ENCODE assay signal across 8 mouse cellular contexts in the genomic region with DNA sequence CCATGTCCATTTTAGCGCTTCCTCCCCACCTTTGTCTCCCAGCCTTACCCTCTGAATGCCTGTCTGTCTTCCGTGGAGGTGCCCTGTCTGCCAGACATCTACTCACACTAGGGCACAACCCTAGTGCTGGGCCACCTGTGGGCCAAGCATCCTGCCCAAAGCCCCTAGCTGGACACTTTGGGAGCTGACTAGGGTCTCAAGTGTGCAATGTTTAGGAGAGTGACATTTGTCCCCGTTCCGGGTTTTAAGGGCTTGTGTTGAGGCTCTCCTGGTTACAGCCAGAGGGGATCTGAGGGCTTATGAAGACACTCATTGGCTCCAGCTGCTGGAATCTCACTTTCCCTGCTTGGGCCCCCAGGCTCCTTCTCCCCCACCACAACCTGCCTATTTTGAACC. TPM values are rescaled to one million over a fixed set of nuclear protein-coding genes. Genes with fewer than 3 reads are reported as not detected.
A peak's percentile ranks its signal among the peaks of the same experiment; 100 is the strongest.
DNase-seq lines count a peak whose midpoint lies in the region; ATAC-seq lines count a peak whose summit lies in the region.

No protein-coding gene starts in this region.

- no peak overlapping the region for H3K4me3 ChIP-seq in liver, embryonic 11.5 days (ENCODE audit: low read depth, low read length)
- H3K4me3 ChIP-seq in forebrain, embryonic 11.5 days (ENCODE audit: low read depth, low read length), result peak overlapping the region; percentile 37
- H3K4me3 ChIP-seq in limb, embryonic 12.5 days (replicated peaks), result peak overlapping the region; percentile 43
- H3K4me3 ChIP-seq in neural tube, embryonic 15.5 days (replicated peaks), result no peak overlapping the region

- H3K9ac ChIP-seq in liver, embryonic 11.5 days (ENCODE audit: low read depth, low read length), result no peak overlapping the region
- peak overlapping the region; percentile 43; the same call in 1 of the 2 replicates for H3K9ac ChIP-seq in forebrain, embryonic 11.5 days (ENCODE audit: low read length)
- peak overlapping the region; percentile 65 for H3K9ac ChIP-seq in limb, embryonic 12.5 days (replicated peaks)
- H3K9ac ChIP-seq in neural tube, embryonic 15.5 days (replicated peaks), result no peak overlapping the region

- no peak for ATAC-seq in liver, embryonic 11.5 days (replicated peaks; ENCODE audit: low FRiP score)
- peak; percentile 10; the same call in 1 of the 2 replicates for ATAC-seq in forebrain, embryonic 11.5 days (replicated peaks; ENCODE audit: low FRiP score)
- ATAC-seq in limb, embryonic 12.5 days (ENCODE audit: insufficient number of reproducible peaks, insufficient read depth, low FRiP score, low TSS enrichment, low read depth), result peak; percentile 14; the same call in 1 of the 2 replicates
- ATAC-seq in neural tube, embryonic 15.5 days (ENCODE audit: low FRiP score), result no peak

- no peaks in the 10 kb centered on the region for H3K9me3 ChIP-seq in liver, embryonic 11.5 days (ENCODE audit: control insufficient read depth, low read length)
- no peaks in the 10 kb centered on the region for H3K9me3 ChIP-seq in forebrain, embryonic 11.5 days (ENCODE audit: control insufficient read depth, low read length)
- no peaks in the 10 kb centered on the region for H3K9me3 ChIP-seq in limb, embryonic 12.5 days
- no peaks in the 10 kb centered on the region for H3K9me3 ChIP-seq in neural tube, embryonic 15.5 days (replicated peaks)

- no peaks in the 10 kb centered on the region for H3K36me3 ChIP-seq in liver, embryonic 11.5 days (ENCODE audit: control insufficient read depth, insufficient read depth, low read length)
- H3K36me3 ChIP-seq in forebrain, embryonic 11.5 days (ENCODE audit: control insufficient read depth, insufficient read depth, low read length), result no peaks in the 10 kb centered on the region
- H3K36me3 ChIP-seq in limb, embryonic 12.5 days, result no peaks in the 10 kb centered on the region
- H3K36me3 ChIP-seq in neural tube, embryonic 15.5 days, result no peaks in the 10 kb centered on the region

- peaks cover 12% of the 10 kb centered on the region for H3K4me1 ChIP-seq in liver, embryonic 11.5 days (replicated peaks; ENCODE audit: control insufficient read depth, insufficient read depth, low read length)
- H3K4me1 ChIP-seq in forebrain, embryonic 11.5 days (replicated peaks; ENCODE audit: control insufficient read depth, insufficient read depth, low read length), result peaks cover 20% of the 10 kb centered on the region
- peaks cover 81% of the 10 kb centered on the region for H3K4me1 ChIP-seq in limb, embryonic 12.5 days (replicated peaks)
- peaks cover 45% of the 10 kb centered on the region for H3K4me1 ChIP-seq in neural tube, embryonic 15.5 days

- DNase-seq in liver, embryonic 11.5 days (ENCODE audit: low spot score), result no peak
- no peak for DNase-seq in liver
- DNase-seq in forebrain, embryonic 11.5 days (ENCODE audit: low spot score), result peak; percentile 59
- DNase-seq in cerebellum, adult 9-10 months, result no peak
- DNase-seq in cerebellum, postnatal 14 days, result no peak
- no peak for DNase-seq in urinary bladder, postnatal 36 days (ENCODE audit: low spot score in 2 of 2)

- WGBS in liver, embryonic 11.5 days, result 8% methylated on average over 4 of the region's 4 CpGs
- WGBS in forebrain, embryonic 11.5 days, result 0% methylated on average over 4 of the region's 4 CpGs
- WGBS in limb, embryonic 12.5 days, result 3% methylated on average over 4 of the region's 4 CpGs
- 4% methylated on average over 4 of the region's 4 CpGs for WGBS in neural tube, embryonic 15.5 days

- H3K27me3 ChIP-seq in liver, embryonic 11.5 days (replicated peaks; ENCODE audit: control insufficient read depth, insufficient read depth, low read length), result peaks cover 57% of the 10 kb centered on the region
- H3K27me3 ChIP-seq in forebrain, embryonic 11.5 days (ENCODE audit: control insufficient read depth, insufficient read depth, low read length), result peaks cover 35% of the 10 kb centered on the region
- no peaks in the 10 kb centered on the region for H3K27me3 ChIP-seq in limb, embryonic 12.5 days
- H3K27me3 ChIP-seq in neural tube, embryonic 15.5 days (replicated peaks), result peaks cover 46% of the 10 kb centered on the region

- no peak overlapping the region for H3K27ac ChIP-seq in liver, embryonic 11.5 days (ENCODE audit: low read depth, low read length)
- no peak overlapping the region for H3K27ac ChIP-seq in forebrain, embryonic 11.5 days (ENCODE audit: low read depth, low read length)
- peak overlapping the region; percentile 87 for H3K27ac ChIP-seq in limb, embryonic 12.5 days
- H3K27ac ChIP-seq in neural tube, embryonic 15.5 days (replicated peaks), result peak overlapping the region; percentile 54

- H3K4me2 ChIP-seq in liver, embryonic 11.5 days, result peak overlapping the region; percentile 89
- H3K4me2 ChIP-seq in forebrain, embryonic 11.5 days (ENCODE audit: low read depth, low read length, severe bottlenecking), result peak overlapping the region; percentile 72
- peak overlapping the region; percentile 89 for H3K4me2 ChIP-seq in limb, embryonic 12.5 days
- peak overlapping the region; percentile 92 for H3K4me2 ChIP-seq in neural tube, embryonic 15.5 days

RNA-seq across cellular contexts. Expression of a gene that starts 42.5 kb away (rescaled TPM):
- 6.0 and 6.6 TPM in 2 replicates for polyA plus RNA-seq in liver, embryonic 11.5 days (2014; fragmentation: Nextera tagmentation; extraction: Ambion mirVana)
- polyA plus RNA-seq in forebrain, embryonic 11.5 days (2014; fragmentation: Nextera tagmentation; extraction: Ambion mirVana), result 14.8 and 14.9 TPM in 2 replicates
- 55.4 and 62.7 TPM in 2 replicates for polyA plus RNA-seq in limb, embryonic 12.5 days (2016; fragmentation: Nextera tagmentation; extraction: Ambion mirVana)
- 12.0 and 14.4 TPM in 2 replicates for polyA plus RNA-seq in neural tube, embryonic 15.5 days (2015; fragmentation: Nextera tagmentation; extraction: Ambion mirVana)

Comparison
In these comparisons a context has a peak if more than half of its experiments do, and no peak if none do; other contexts are left out.
1. ATAC-seq: peak in forebrain, embryonic 11.5 days (single experiment) and limb, embryonic 12.5 days (single experiment); none in liver, embryonic 11.5 days (single experiment) and neural tube, embryonic 15.5 days (single experiment).
2. H3K27ac ChIP-seq: peak in limb, embryonic 12.5 days (single experiment) and neural tube, embryonic 15.5 days (single experiment); none in liver, embryonic 11.5 days (single experiment) and forebrain, embryonic 11.5 days (single experiment).
3. H3K4me3 ChIP-seq: peak in forebrain, embryonic 11.5 days (single experiment) and limb, embryonic 12.5 days (single experiment); none in liver, embryonic 11.5 days (single experiment) and neural tube, embryonic 15.5 days (single experiment).
4. H3K9ac ChIP-seq: peak in forebrain, embryonic 11.5 days (single experiment) and limb, embryonic 12.5 days (single experiment); none in liver, embryonic 11.5 days (single experiment) and neural tube, embryonic 15.5 days (single experiment).
5. Peak in every context shown above with its lines, with median percentiles within 50 percentile points of each other: H3K4me2 ChIP-seq.